Mouse (Mus musculus) cerebellum, postnatal 14 days (tissue): ENCODE results near the gene Irf4.

Experiments
- DNase-seq, 2 experiments: peaks; one replicate each; pipeline ENCODE4 v3.0.0; 2021; ENCODE audit warnings: mixed read lengths in 2 of 2

Gene Irf4

GRCm38 (mm10) chr13:30749021-30749556, at the start of gene Irf4:
Gene Irf4, plus strand, starts transcription at chr13:30749226.
- DNase-seq: peak; percentile 7 to 12

GRCm38 (mm10) chr13:30702695-30703094, 46.3 kb upstream of the Irf4 start:
- no peak for DNase-seq

- DNase-seq: peak; percentile 43 to 62
Measured at GRCm38 (mm10) chr13:30704246-30705095, 44.6 kb upstream of the Irf4 start.

GRCm38 (mm10) chr13:30711066-30711465, 38.0 kb upstream of the Irf4 start:
- no peak for DNase-seq

GRCm38 (mm10) chr13:30711711-30712110, 37.3 kb upstream of the Irf4 start:
- DNase-seq: no peak

- no peak for DNase-seq
Measured at GRCm38 (mm10) chr13:30712280-30712679, 36.7 kb upstream of the Irf4 start.

- no peak for DNase-seq
Measured at GRCm38 (mm10) chr13:30713621-30714020, 35.4 kb upstream of the Irf4 start.

GRCm38 (mm10) chr13:30714552-30714951, 34.5 kb upstream of the Irf4 start:
- no peak for DNase-seq

- DNase-seq: peak in 1 of 2 experiments; percentile 19
Measured at GRCm38 (mm10) chr13:30715060-30715459, 34.0 kb upstream of the Irf4 start.

- DNase-seq: no peak
Measured at GRCm38 (mm10) chr13:30715573-30715972, 33.5 kb upstream of the Irf4 start.

GRCm38 (mm10) chr13:30716611-30717010, 32.4 kb upstream of the Irf4 start:
- peak; percentile 42 to 52 for DNase-seq

- no peak for DNase-seq
Measured at GRCm38 (mm10) chr13:30722601-30723000, 26.4 kb upstream of the Irf4 start.

- no peak for DNase-seq
Measured at GRCm38 (mm10) chr13:30723258-30723657, 25.8 kb upstream of the Irf4 start.

GRCm38 (mm10) chr13:30723858-30724257, 25.2 kb upstream of the Irf4 start:
- DNase-seq: no peak

- peak; percentile 33 to 39 for DNase-seq
Measured at GRCm38 (mm10) chr13:30724691-30725271, 24.2 kb upstream of the Irf4 start.

GRCm38 (mm10) chr13:30726879-30727278, 22.1 kb upstream of the Irf4 start:
- no peak for DNase-seq

- no peak for DNase-seq
Measured at GRCm38 (mm10) chr13:30728155-30728554, 20.9 kb upstream of the Irf4 start.

GRCm38 (mm10) chr13:30729245-30729644, 19.8 kb upstream of the Irf4 start:
- no peak for DNase-seq

- DNase-seq: no peak
Measured at GRCm38 (mm10) chr13:30730104-30730793, 18.8 kb upstream of the Irf4 start.

GRCm38 (mm10) chr13:30732709-30733445, 16.1 kb upstream of the Irf4 start:
- DNase-seq: no peak

GRCm38 (mm10) chr13:30736721-30737120, 12.3 kb upstream of the Irf4 start:
- DNase-seq: no peak

GRCm38 (mm10) chr13:30737257-30737656, 11.8 kb upstream of the Irf4 start:
- DNase-seq: no peak
